Mouse (Mus musculus): ENCODE data around the gene Lrpprc.

DNA sequence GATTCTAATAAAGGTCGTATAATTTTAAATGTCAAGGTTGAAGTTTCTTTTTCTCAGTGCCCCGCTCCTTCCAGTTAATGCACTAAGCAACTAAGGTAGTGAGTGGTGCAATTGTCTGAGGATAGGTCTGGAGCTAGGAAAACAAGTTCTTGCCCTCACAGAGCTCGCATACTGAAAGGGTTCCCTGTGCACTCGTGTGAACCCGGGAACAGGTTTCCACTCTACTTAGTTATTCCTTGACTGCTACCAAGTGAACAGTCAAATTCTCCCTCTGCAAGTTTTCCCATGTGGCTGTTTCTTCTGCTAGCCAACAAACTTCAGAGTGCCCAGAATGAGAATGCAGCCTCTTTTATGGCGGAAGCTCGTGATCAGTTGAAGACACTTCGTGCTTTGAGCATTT lies 567 bp upstream of the Lrpprc start:
- TF ChIP-seq CTCF (IDR thresholded peaks at IDR 0.05; ENCODE audit: low read depth) (no peak), EP300 (IDR thresholded peaks at IDR 0.05; ENCODE audit: low read depth) (no peak)

Data from liver, postnatal 0 days (tissue).